Comparison of ENCODE assay signal across 27 mouse cellular contexts in genomic region chr10:69632885-69633284, GRCm38 (mm10).
"Had no signal": no experiment of that assay in that cellular context is flagged by ENCODE, and none has a peak within 500 bp of the region (broad histone marks: within the 10 kb centered on the region; RNA-seq: fewer than 3 reads in every experiment).

No protein-coding gene starts in this region.

- H3K27ac ChIP-seq: gastrocnemius, adult 2 months; heart, embryonic 13.5 days; heart, embryonic 15.5 days; hindbrain, embryonic 10.5 days; hindbrain, embryonic 12.5 days; hindbrain, embryonic 14.5 days; intestine, embryonic 15.5 days; limb, embryonic 10.5 days; limb, embryonic 12.5 days; liver, embryonic 13.5 days; liver, embryonic 15.5 days had no signal

- DNase-seq: gastrocnemius, adult 2 months; gastrocnemius, postnatal 10 days; gastrocnemius, postnatal 25 days; heart, adult 18-20 months; heart, postnatal 14 days; heart, postnatal 36 days; kidney, adult 18-20 months; kidney, adult 8-10 months; kidney, postnatal 10 days; kidney, postnatal 25 days; liver; liver, embryonic 13.5 days had no signal

- ATAC-seq: hindbrain, embryonic 16.5 days; inflammation-experienced regulatory T-cells, adult 6 months; intestine, embryonic 15.5 days; intestine, postnatal 0 days had no signal

- H3K9me3 ChIP-seq: heart, embryonic 13.5 days; heart, embryonic 15.5 days; hindbrain, embryonic 10.5 days; hindbrain, embryonic 12.5 days; intestine, embryonic 15.5 days; limb, embryonic 10.5 days; limb, embryonic 12.5 days; liver, embryonic 13.5 days; liver, embryonic 15.5 days had no signal

- H3K4me1 ChIP-seq: intestine, embryonic 15.5 days; liver, embryonic 13.5 days; liver, embryonic 15.5 days had no signal

- H3K27me3 ChIP-seq: heart, embryonic 13.5 days; heart, embryonic 15.5 days; hindbrain, embryonic 12.5 days; intestine, embryonic 15.5 days; limb, embryonic 12.5 days; liver, embryonic 13.5 days; liver, embryonic 15.5 days had no signal

- H3K9ac ChIP-seq: heart, embryonic 13.5 days; heart, embryonic 15.5 days; hindbrain, embryonic 12.5 days; hindbrain, embryonic 14.5 days; intestine, embryonic 15.5 days; limb, embryonic 12.5 days; liver, embryonic 13.5 days; liver, embryonic 15.5 days had no signal

- H3K4me2 ChIP-seq: heart, embryonic 11.5 days; heart, embryonic 13.5 days; heart, embryonic 15.5 days; hindbrain, embryonic 12.5 days; hindbrain, embryonic 14.5 days; intestine, embryonic 15.5 days; limb, embryonic 12.5 days; liver, embryonic 11.5 days; liver, embryonic 13.5 days; liver, embryonic 15.5 days had no signal

- H3K36me3 ChIP-seq: heart, embryonic 13.5 days; heart, embryonic 15.5 days; hindbrain, embryonic 10.5 days; hindbrain, embryonic 12.5 days; intestine, embryonic 15.5 days; limb, embryonic 10.5 days; limb, embryonic 12.5 days; liver, embryonic 13.5 days; liver, embryonic 15.5 days had no signal

- H3K4me3 ChIP-seq: gastrocnemius, adult 2 months; heart, embryonic 13.5 days; heart, embryonic 15.5 days; hindbrain, embryonic 10.5 days; hindbrain, embryonic 12.5 days; intestine, embryonic 15.5 days; left cerebral cortex, adult 2 months; limb, embryonic 10.5 days; limb, embryonic 12.5 days; liver, embryonic 13.5 days; liver, embryonic 15.5 days had no signal
